Mouse (Mus musculus) lung, adult 10 weeks (tissue): ENCODE results near the gene 4922502D21Rik. TPM values are rescaled to one million over a fixed set of nuclear protein-coding genes. Genes with fewer than 3 reads are reported as not detected.

Experiments used
- polyA plus RNA-seq: library from polyadenylated mRNA; stranded (reverse); fragments of 350-450 nt; fragmentation: Illumina TruSeq; extraction: RNeasy Lipid Tissue Mini Kit (QIAGEN cat#74804); gene quantifications from one replicate; pipeline ENCODE4 v1.2.3, GENCODE M21; 2014; ENCODE audit warnings: low read depth, low replicate concordance; ENCODE audit not compliant: insufficient read depth

4922502D21Rik gene
- not detected for polyA plus RNA-seq

GRCm38 (mm10) chr6:129331610-129332009 is at the start of gene 4922502D21Rik:
TSS of gene 4922502D21Rik (minus strand) at chr6:129331796.

DNA sequence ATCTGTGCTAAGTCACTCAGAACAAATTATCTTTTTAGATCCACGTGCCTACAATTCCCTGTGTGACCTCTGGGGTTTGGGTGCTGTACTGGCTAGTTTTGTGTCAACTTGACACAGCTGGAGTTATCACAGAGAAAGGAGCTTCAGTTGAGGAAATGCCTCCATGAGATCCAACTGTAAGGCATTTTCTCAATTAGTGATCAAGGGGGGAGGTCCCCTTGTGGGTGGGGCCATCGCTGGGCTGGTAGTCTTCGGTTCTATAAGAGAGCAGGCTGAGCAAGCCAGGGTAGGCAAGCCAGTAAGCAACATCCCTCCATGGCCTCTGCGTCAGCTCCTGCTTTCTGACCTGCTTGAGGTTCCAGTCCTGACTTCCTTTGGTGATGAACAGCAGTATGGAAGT is 10.8 kb upstream of the 4922502D21Rik start, which contains the start of gene Clec12a:
Gene Clec12a, plus strand, starts transcription at position 301 of the 400 bp plus-strand sequence.

GRCm38 (mm10) chr6:129275220-129275619 is 56.4 kb downstream of the 4922502D21Rik start, which contains the start of gene Cd69:
TSS of gene Cd69 (minus strand) at chr6:129275436.

Other genes with a start within 250 kb of the 4922502D21Rik start
- not detected for gene Clec2e, start 230.9 kb downstream of the 4922502D21Rik start, polyA plus RNA-seq
- 369 TPM for gene Clec2d, start 151.2 kb downstream of the 4922502D21Rik start, polyA plus RNA-seq
- 10.8 TPM for gene Cd69, start 56.4 kb downstream of the 4922502D21Rik start, polyA plus RNA-seq
- gene Clec12a, start 10.9 kb upstream of the 4922502D21Rik start, polyA plus RNA-seq: 9.2 TPM
- 6.7 TPM for gene Clec12b, start 54.1 kb upstream of the 4922502D21Rik start, polyA plus RNA-seq
- gene Clec1b, start 65.5 kb upstream of the 4922502D21Rik start, polyA plus RNA-seq: 6.6 TPM
- gene Clec9a, start 77.1 kb upstream of the 4922502D21Rik start, polyA plus RNA-seq: 2.5 TPM
- 38.0 TPM for gene Clec1a, start 120.2 kb upstream of the 4922502D21Rik start, polyA plus RNA-seq
- 2.9 TPM for gene Olr1, start 175.4 kb upstream of the 4922502D21Rik start, polyA plus RNA-seq
- 0.35 TPM for gene Tmem52b, start 180.8 kb upstream of the 4922502D21Rik start, polyA plus RNA-seq
- gene Gabarapl1, start 201.4 kb upstream of the 4922502D21Rik start, polyA plus RNA-seq: 130 TPM
- 4.0 TPM for gene Klre1, start 246.1 kb upstream of the 4922502D21Rik start, polyA plus RNA-seq